Mouse (Mus musculus) forebrain, embryonic 12.5 days (tissue): ENCODE measurements around the gene Lrpprc. TPM values are rescaled to one million over a fixed set of nuclear protein-coding genes. Genes with fewer than 3 reads are reported as not detected.

ENCODE experiments used
- ATAC-seq: fragments of 200-750 bp; cut with Nextera tagmentation; 2 replicates; pipeline ENCODE4 v1.8.0; 2017; ENCODE audit warnings: moderate TSS enrichment; ENCODE audit not compliant: low FRiP score
- H3K27ac ChIP-seq: fragments of 300-500 bp; sonication (generic); 2 replicates; pipeline ENCODE4 v1.5.1; 2016; ENCODE audit warnings: mild to moderate bottlenecking
- H3K27me3 ChIP-seq: fragments of 300-500 bp; sonication (generic); 2 replicates; pipeline ENCODE4 v1.6.1; 2016; ENCODE audit warnings: mild to moderate bottlenecking
- H3K36me3 ChIP-seq: fragments of 300-500 bp; sonication (generic); replicated peaks from 2 replicates; pipeline ENCODE4 v1.6.1; 2016; ENCODE audit warnings: mild to moderate bottlenecking
- H3K4me1 ChIP-seq: fragments of 300-500 bp; sonication (generic); 2 replicates; pipeline ENCODE4 v1.6.1; 2016
- H3K4me2 ChIP-seq: fragments of 300-500 bp; sonication (generic); 2 replicates; pipeline ENCODE4 v1.6.1; 2016; ENCODE audit warnings: mild to moderate bottlenecking, moderate library complexity
- H3K4me3 ChIP-seq: fragments of 300-500 bp; sonication (generic); replicated peaks from 2 replicates; pipeline ENCODE4 v1.5.1; 2016; ENCODE audit warnings: mild to moderate bottlenecking
- H3K9ac ChIP-seq: fragments of 300-500 bp; sonication (generic); 2 replicates; pipeline ENCODE4 v1.6.1; 2016; ENCODE audit warnings: mild to moderate bottlenecking
- H3K9me3 ChIP-seq: fragments of 300-500 bp; sonication (generic); 2 replicates; pipeline ENCODE4 v1.6.1; 2016
- WGBS: fragments of 180-500 bp; shearing (Covaris S2); methylation state at CpG from one replicate; pipeline ENCODE4 v1.1.7; 2016; 5-methylcytosine and 5-hydroxymethylcytosine counted together
- polyA plus RNA-seq: library from polyadenylated mRNA; unstranded; fragments of >200 nt; fragmentation: Nextera tagmentation; extraction: Ambion mirVana; gene quantifications from 2 replicates; pipeline ENCODE4 v1.2.1, GENCODE M21; 2016

Lrpprc gene
- polyA plus RNA-seq, 1 experiment from 2014 or later, result 49.3 TPM

DNA sequence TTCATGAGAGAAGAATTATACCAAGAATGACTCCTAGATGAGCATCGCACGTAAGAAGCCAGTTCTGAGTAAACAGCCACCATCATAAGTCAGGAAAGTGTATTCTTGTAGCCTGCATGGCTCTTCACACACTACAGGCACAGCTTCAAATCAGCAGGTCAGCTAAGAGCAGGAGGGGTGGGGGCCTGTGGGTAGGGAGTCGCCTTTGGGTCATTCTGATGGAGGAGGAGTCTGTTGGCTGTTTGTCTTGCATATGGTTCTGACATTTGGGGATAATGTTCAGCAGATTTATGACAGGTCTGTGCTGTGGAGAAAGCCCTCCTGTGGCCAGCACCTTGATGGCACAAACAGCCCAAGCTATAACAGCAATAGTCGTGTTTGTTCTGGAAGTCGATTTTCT, 134.4 kb downstream of the Lrpprc start:
- Histone ChIP-seq H3K4me2 (no peak overlapping the region), H3K27me3 (no peaks in the 10 kb centered on the region), H3K27ac (0 out of 2 replicates have a peak overlapping the region, but pooled peaks have one; percentile 31), H3K9ac (no peak overlapping the region), H3K9me3 (no peaks in the 10 kb centered on the region), H3K4me3 (no peak overlapping the region), H3K36me3 (no peaks in the 10 kb centered on the region), H3K4me1 (peaks cover 13% of the 10 kb centered on the region)
- 74% methylated on average over 5 of the region's 5 CpGs for WGBS
- no peak for ATAC-seq

Other genes with a start within 250 kb of the Lrpprc start
- gene Dync2li1, start 164.3 kb downstream of the Lrpprc start, polyA plus RNA-seq, result 34.2 and 34.6 TPM in 2 replicates
- 0.05 and 0.19 TPM in 2 replicates for gene Abcg8, start 114.5 kb downstream of the Lrpprc start, polyA plus RNA-seq
- 2.8 and 4.2 TPM in 2 replicates for gene Abcg5, start 107.8 kb downstream of the Lrpprc start, polyA plus RNA-seq
- gene Ppm1b, start 166.0 kb upstream of the Lrpprc start, polyA plus RNA-seq, result 106 and 108 TPM in 2 replicates
- 0.28 and 0.31 TPM in 2 replicates for gene Slc3a1, start 237.6 kb upstream of the Lrpprc start, polyA plus RNA-seq